Mouse (Mus musculus) liver, embryonic 16.5 days (tissue): ENCODE data around the gene Oaz3. TPM values are rescaled to one million over a fixed set of nuclear protein-coding genes. Genes with fewer than 3 reads are reported as not detected.

Experiments
- ATAC-seq: fragments of 200-750 bp; cut with Nextera tagmentation; 2 replicates; pipeline ENCODE4 v1.8.0; 2017; ENCODE audit warnings: low read depth, mild to moderate bottlenecking, moderate number of reproducible peaks, moderate library complexity
- H3K27ac ChIP-seq: fragments of 300-500 bp; sonication (generic); 2 replicates; pipeline ENCODE4 v1.5.1; 2014; ENCODE audit warnings: mild to moderate bottlenecking, low read length
- H3K27me3 ChIP-seq: fragments of 300-500 bp; sonication (generic); 2 replicates; pipeline ENCODE4 v1.6.1; 2014; ENCODE audit warnings: low read depth, low read length, mixed read lengths; ENCODE audit not compliant: control insufficient read depth, insufficient read depth
- H3K36me3 ChIP-seq: fragments of 300-500 bp; sonication (generic); 2 replicates; pipeline ENCODE4 v1.6.1; 2014; ENCODE audit warnings: mild to moderate bottlenecking; ENCODE audit not compliant: control insufficient read depth, insufficient read depth
- H3K4me1 ChIP-seq: fragments of 300-500 bp; sonication (generic); 2 replicates; pipeline ENCODE4 v1.6.1; 2014; ENCODE audit warnings: low read depth, low read length, mixed read lengths; ENCODE audit not compliant: control insufficient read depth
- H3K4me2 ChIP-seq: fragments of 300-500 bp; sonication (generic); 2 replicates; pipeline ENCODE4 v1.6.1; 2014; ENCODE audit warnings: low read depth, low read length, mixed read lengths
- H3K4me3 ChIP-seq: fragments of 300-500 bp; sonication (generic); 2 replicates; pipeline ENCODE4 v1.5.1; 2014; ENCODE audit warnings: low read depth, mild to moderate bottlenecking, low read length
- H3K9ac ChIP-seq: fragments of 300-500 bp; sonication (generic); 2 replicates; pipeline ENCODE4 v1.6.1; 2014; ENCODE audit warnings: low read depth, low read length
- H3K9me3 ChIP-seq: fragments of 300-500 bp; sonication (generic); replicated peaks from 2 replicates; pipeline ENCODE4 v1.6.1; 2016; ENCODE audit warnings: low read length; ENCODE audit not compliant: control insufficient read depth
- WGBS: fragments of 180-500 bp; shearing (Covaris S2); extraction: QIAGEN DNeasy Blood & Tissue Kit; methylation state at CpG from one replicate; pipeline ENCODE4 v1.1.7; 2014; ENCODE audit not compliant: insufficient replicate concordance; 5-methylcytosine and 5-hydroxymethylcytosine counted together
- polyA plus RNA-seq: library from polyadenylated mRNA; unstranded; fragments of >200 nt; fragmentation: Nextera tagmentation; extraction: Ambion mirVana; gene quantifications from 2 replicates; pipeline ENCODE4 v1.2.1, GENCODE M21; 2015

Oaz3 gene
- polyA plus RNA-seq: 0.26 and 0.32 TPM in 2 replicates

DNA sequence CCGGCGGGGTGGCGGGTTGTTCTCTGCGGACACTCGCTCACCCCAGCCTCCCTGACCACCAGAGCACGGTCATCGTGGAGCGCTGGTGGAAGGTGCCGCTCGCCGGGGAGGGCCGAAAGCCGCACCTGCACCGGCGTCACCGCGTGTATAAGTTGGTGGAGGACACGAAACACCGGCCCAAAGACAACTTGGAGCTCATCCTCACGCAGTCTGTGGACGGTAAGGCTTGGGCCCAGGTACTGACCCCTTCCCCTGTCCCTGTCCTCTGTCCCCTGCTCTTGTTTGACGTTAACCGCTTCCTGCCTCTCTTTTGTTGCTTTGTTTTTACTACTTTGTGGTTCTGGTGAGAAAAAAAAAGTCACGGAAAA, at the start of gene Oaz3:
Oaz3 (minus strand) TSS at position 319 of the 368 bp plus-strand sequence.
- peak within 1 kb of the TSS; percentile 93 for H3K9ac ChIP-seq
- peaks cover 6% of the 10 kb centered on the region for H3K27me3 ChIP-seq
- H3K36me3 ChIP-seq: peaks cover 21% of the 10 kb centered on the region
- ATAC-seq: peak; percentile 57
- peaks cover 9% of the 10 kb centered on the region for H3K4me1 ChIP-seq
- H3K4me3 ChIP-seq: peak within 1 kb of the TSS; percentile 93
- no peaks in the 10 kb centered on the region for H3K9me3 ChIP-seq
- WGBS: 1% methylated on average over 24 of the region's 24 CpGs
- peak within 1 kb of the TSS; percentile 61 for H3K27ac ChIP-seq
- peak within 1 kb of the TSS; percentile 89 for H3K4me2 ChIP-seq

DNA sequence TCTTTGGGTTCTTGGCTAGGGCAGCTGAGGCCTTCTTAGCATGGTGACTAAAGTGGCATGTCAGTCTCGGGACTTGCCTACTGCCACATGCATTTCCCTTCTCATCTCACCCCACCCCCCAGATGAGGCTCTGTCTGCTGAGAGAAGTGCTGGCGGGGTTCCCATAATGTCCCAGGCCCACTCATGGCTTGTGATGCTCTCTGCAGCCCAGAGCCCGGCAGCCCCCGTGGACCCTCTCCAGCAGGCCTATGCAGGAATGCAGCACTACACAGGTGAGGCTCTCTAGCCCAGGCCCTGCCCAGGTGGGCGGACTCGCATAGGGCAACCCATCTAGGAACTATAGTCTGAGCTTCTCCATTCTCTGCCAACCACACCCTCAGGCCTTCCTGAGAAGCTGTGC, 43.9 kb upstream of the Oaz3 start:
- Histone ChIP-seq H3K4me3 (no peak overlapping the region), H3K4me1 (no peaks in the 10 kb centered on the region), H3K27me3 (no peaks in the 10 kb centered on the region), H3K36me3 (no peaks in the 10 kb centered on the region), H3K9me3 (no peaks in the 10 kb centered on the region), H3K9ac (no peak overlapping the region), H3K4me2 (no peak overlapping the region), H3K27ac (no peak overlapping the region)
- WGBS: 52% methylated on average over 6 of the region's 6 CpGs
- ATAC-seq: no peak

DNA sequence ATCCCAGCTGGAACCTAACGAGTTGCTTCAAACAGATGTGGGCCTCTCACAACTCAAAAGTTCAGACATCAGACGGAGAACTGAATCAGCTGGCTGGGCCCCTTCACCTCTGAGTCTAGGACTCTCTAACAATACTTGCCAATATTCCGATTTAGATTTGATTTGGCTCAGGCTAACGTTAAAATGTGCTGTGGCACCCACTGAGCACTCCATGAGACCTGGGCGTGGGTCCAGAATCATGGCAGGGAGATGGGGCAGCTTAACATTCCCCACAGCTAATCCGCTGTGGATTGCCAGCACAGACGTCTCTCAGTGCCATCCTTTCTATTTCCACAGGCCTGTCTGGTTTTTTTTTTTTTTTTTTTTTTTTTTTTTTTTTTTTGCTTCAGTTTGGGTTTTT, 42.2 kb upstream of the Oaz3 start:
- Histone ChIP-seq H3K4me3 (no peak overlapping the region), H3K4me2 (no peak overlapping the region), H3K27me3 (peaks cover 3% of the 10 kb centered on the region; the same call in 1 of the 2 replicates), H3K9ac (no peak overlapping the region), H3K9me3 (no peaks in the 10 kb centered on the region), H3K36me3 (no peaks in the 10 kb centered on the region), H3K27ac (no peak overlapping the region), H3K4me1 (no peaks in the 10 kb centered on the region)
- ATAC-seq: no peak
- WGBS: 63% methylated on average over 7 of the region's 7 CpGs

DNA sequence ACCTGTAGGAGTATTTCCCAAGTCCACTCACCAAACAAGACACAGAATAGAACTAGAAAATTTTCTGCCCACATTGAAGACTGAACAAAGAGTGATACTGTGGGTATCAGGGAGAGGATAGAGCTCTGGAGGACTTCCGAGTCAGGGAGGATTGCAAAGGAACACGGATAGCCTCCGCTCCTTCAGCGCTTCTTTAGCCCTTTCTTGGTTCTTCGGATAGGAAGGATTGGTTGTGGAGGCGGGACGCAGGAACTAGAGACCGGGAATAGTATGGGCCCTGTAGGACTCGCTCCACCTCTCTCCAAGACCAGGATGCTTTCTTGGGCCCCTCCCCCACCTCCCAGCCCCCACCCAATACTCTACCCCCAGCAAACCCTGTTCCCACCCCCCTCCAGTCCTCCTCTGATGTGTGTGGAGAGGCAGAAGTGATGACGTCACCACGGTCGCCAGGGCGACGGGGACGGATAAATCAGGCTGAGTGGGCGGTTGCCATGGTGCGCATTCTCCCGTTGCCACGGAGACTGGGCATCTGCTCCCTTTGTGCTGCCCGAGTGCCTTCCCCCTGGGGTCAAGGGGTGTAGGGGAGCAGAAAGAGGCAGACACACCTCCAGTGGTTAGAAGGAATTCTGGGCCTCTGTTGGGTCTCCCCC, 40.2 kb upstream of the Oaz3 start:
- Histone ChIP-seq H3K9me3 (no peaks in the 10 kb centered on the region), H3K36me3 (no peaks in the 10 kb centered on the region), H3K4me2 (no peak overlapping the region), H3K27me3 (peaks cover 23% of the 10 kb centered on the region), H3K4me1 (no peaks in the 10 kb centered on the region), H3K9ac (no peak overlapping the region), H3K4me3 (no peak overlapping the region), H3K27ac (no peak overlapping the region)
- ATAC-seq: no peak
- 34% methylated on average over 20 of the region's 20 CpGs for WGBS

DNA sequence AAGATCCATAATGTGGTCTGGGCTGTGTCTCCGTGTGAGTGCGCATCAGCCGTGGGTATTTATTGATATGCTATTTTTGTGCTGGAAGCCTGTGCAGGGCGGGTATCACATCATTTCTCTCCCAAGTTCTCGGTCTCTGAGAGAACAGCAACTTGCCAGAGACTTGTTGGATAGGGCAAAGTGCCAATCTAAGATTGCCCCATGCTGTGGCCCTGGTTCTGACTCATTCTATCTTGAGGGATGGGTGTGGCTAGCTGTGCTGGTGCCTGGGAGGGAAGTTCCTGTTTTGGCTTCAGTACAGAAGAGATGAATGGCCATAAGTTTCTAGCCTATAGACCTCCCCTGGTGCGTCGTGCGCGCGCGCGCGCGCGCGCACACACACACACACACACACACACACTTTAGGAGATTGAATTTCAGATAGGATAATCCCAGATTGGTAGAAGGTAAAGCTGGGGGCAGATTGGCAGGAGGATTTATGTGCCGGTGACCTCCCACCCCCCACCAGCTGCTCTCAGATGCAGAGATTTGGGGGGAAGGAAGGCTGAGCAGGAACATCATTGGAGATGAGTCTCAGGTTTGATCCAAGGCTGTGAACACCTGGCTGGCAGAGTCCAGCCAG, 39.2 kb upstream of the Oaz3 start:
- ATAC-seq: no peak
- no peaks in the 10 kb centered on the region; the same call in 1 of the 2 replicates for H3K4me1 ChIP-seq
- no peaks in the 10 kb centered on the region for H3K9me3 ChIP-seq
- H3K27me3 ChIP-seq: peaks cover 30% of the 10 kb centered on the region
- no peak overlapping the region for H3K4me3 ChIP-seq
- H3K9ac ChIP-seq: no peak overlapping the region
- no peaks in the 10 kb centered on the region for H3K36me3 ChIP-seq
- no peak overlapping the region for H3K27ac ChIP-seq
- 66% methylated on average over 17 of the region's 17 CpGs for WGBS
- H3K4me2 ChIP-seq: no peak overlapping the region

DNA sequence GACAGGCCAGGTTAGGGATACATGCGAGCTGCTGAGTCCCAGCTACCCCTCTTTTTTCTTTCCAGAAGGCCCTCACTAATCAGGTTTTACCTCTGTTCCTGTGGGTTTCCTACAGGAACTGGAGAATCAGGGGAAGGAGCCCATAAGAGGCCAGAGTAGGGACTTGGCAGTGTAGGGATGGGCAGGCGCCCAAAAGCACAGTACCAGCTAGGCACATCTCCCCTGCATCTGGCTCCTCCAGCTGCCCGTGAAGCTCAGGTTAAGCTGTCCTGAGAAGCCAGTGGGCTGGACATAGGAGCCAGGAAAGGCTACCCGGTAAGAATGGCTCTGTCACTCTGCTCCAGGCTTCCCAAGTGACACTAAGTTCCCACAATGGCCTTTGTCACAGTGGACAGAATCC, 37.7 kb upstream of the Oaz3 start:
- peaks cover 30% of the 10 kb centered on the region for H3K27me3 ChIP-seq
- ATAC-seq: no peak
- H3K4me2 ChIP-seq: no peak overlapping the region
- H3K9ac ChIP-seq: no peak overlapping the region
- no peak overlapping the region for H3K4me3 ChIP-seq
- H3K27ac ChIP-seq: no peak overlapping the region
- 46% methylated on average over 4 of the region's 4 CpGs for WGBS
- H3K9me3 ChIP-seq: no peaks in the 10 kb centered on the region
- H3K4me1 ChIP-seq: no peaks in the 10 kb centered on the region; the same call in 1 of the 2 replicates
- H3K36me3 ChIP-seq: no peaks in the 10 kb centered on the region

DNA sequence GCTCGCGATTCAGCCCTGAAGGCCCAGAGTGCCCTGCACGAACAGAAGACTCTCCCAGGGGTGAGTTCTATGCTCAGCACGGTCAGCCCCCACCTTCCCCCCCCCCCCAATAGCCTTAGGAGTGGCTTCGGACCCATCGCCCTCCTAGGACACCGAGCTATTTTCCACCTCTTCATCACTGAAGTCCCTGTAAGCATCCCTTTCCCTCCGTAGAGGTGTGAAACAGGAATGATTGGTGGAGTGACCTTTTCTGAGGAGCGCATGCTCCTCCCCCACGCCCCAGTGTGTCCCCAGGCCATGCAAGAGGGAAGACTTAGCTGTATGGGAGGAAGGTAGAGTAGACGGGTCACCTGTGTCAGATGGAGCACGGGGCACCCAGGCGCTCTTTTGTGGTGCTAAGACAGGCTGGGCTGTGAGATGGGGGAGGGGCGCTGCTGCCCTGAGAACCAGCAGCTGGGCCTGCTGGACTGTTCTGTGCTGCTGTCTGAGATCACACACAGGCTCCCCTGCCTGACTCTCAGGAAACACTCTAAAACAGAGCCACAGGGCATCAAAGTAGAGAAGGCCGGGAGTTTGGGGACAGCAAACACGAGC, 36.7 kb upstream of the Oaz3 start, which contains the start of gene Riiad1:
Riiad1 (minus strand) TSS at position 51 of the 594 bp plus-strand sequence.
- Histone ChIP-seq H3K36me3 (no peaks in the 10 kb centered on the region), H3K4me1 (no peaks in the 10 kb centered on the region; the same call in 1 of the 2 replicates), H3K27ac (no peak within 1 kb of the TSS), H3K9ac (no peak within 1 kb of the TSS), H3K9me3 (no peaks in the 10 kb centered on the region), H3K4me3 (no peak within 1 kb of the TSS), H3K4me2 (no peak within 1 kb of the TSS), H3K27me3 (peaks cover 30% of the 10 kb centered on the region)
- 14% methylated on average over 16 of the region's 16 CpGs for WGBS
- no peak for ATAC-seq

DNA sequence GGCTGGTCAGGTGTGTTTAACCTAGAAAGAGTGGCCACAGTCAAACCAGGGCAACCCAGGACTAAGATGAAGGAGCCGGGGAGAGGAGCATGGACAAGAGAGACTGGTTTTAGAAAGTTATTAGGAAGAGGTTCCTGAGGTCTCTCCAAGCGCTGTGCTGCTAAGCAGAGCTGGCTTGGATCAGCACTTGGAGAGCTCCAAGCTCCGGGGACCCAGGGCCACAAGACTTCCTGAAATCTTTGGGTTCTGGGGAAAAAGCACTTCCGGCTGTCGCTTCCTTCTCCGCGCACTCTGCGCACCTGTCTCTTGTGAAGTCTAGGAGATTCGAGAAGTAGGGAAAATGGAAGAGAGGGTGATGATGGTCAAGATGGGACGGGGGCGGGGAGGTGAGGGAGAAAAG, 35.8 kb upstream of the Oaz3 start:
- ATAC-seq: no peak
- Histone ChIP-seq H3K9me3 (no peaks in the 10 kb centered on the region), H3K4me1 (no peaks in the 10 kb centered on the region; the same call in 1 of the 2 replicates), H3K27me3 (peaks cover 30% of the 10 kb centered on the region), H3K27ac (no peak overlapping the region), H3K9ac (no peak overlapping the region), H3K36me3 (no peaks in the 10 kb centered on the region), H3K4me2 (no peak overlapping the region), H3K4me3 (no peak overlapping the region)
- 5% methylated on average over 11 of the region's 11 CpGs for WGBS

DNA sequence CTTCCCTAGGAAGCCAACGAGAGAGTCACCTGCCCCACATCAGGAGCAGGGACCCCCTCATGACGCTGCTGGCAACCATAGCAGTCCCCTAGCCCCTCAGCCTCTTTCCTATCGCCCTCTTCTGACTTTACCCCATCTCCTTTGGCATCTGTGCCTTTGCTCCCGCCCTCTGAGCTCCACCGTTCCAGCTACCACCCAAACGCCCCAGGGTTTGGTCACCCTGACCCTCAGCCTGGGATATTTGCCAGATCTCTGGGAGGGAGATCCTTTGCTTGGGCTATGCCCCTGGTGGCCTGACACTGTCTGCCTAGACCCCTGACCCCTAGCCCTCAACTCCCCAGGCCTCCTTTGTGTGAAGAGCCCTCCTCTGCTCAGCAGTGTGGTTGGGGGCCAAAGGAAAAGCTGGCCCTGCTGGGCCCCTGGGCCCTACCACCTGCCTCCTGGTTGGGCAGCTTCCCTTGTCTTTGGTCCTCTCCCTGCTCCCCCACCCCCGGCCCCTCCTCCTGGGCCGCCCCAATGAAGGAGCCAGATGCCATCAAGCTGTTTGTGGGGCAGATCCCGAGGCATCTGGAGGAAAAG, 35.0 kb upstream of the Oaz3 start:
- 15% methylated on average over 9 of the region's 9 CpGs for WGBS
- no peak overlapping the region for H3K4me3 ChIP-seq

More for the DNA sequence above, 35.0 kb upstream of the Oaz3 start:
- H3K9me3 ChIP-seq: no peaks in the 10 kb centered on the region
- no peak for ATAC-seq
- no peaks in the 10 kb centered on the region for H3K36me3 ChIP-seq
- no peak overlapping the region for H3K27ac ChIP-seq
- H3K27me3 ChIP-seq: peaks cover 30% of the 10 kb centered on the region
- no peaks in the 10 kb centered on the region; the same call in 1 of the 2 replicates for H3K4me1 ChIP-seq
- H3K9ac ChIP-seq: no peak overlapping the region
- no peak overlapping the region; the same call in 1 of the 2 replicates for H3K4me2 ChIP-seq
